Mouse (Mus musculus) forelimb bud, embryonic 11.5 days (tissue): Measurements from ENCODE around the gene Atp6v1g1.

Source experiments
- DNase-seq: peaks from one replicate; pipeline ENCODE4 v3.0.0-alpha.2; 2012; ENCODE audit warnings: low read depth, low spot score

Atp6v1g1 gene

GRCm38 (mm10) chr4:63579649-63580048, 35.1 kb downstream of the Atp6v1g1 start:
- DNase-seq, result no peak

- DNase-seq, result peak; percentile 48
These were observed 35.5 kb downstream of the Atp6v1g1 start for GRCm38 (mm10) chr4:63580078-63580477.

GRCm38 (mm10) chr4:63582580-63582979, 38.0 kb downstream of the Atp6v1g1 start:
- DNase-seq, result peak; percentile 93

GRCm38 (mm10) chr4:63585216-63585615, 40.6 kb downstream of the Atp6v1g1 start:
- DNase-seq, result no peak

GRCm38 (mm10) chr4:63586240-63586639, 41.7 kb downstream of the Atp6v1g1 start:
- DNase-seq, result no peak

GRCm38 (mm10) chr4:63589987-63590386, 45.4 kb downstream of the Atp6v1g1 start:
- DNase-seq, result no peak

- DNase-seq, result no peak
These were observed 46.0 kb downstream of the Atp6v1g1 start for GRCm38 (mm10) chr4:63590538-63590937.

GRCm38 (mm10) chr4:63594459-63595110, 50.0 kb downstream of the Atp6v1g1 start:
- no peak for DNase-seq

- DNase-seq, result no peak
These were observed 50.7 kb downstream of the Atp6v1g1 start for GRCm38 (mm10) chr4:63595259-63595658.

GRCm38 (mm10) chr4:63596010-63596409, 51.4 kb downstream of the Atp6v1g1 start:
- DNase-seq, result no peak
